Mouse (Mus musculus) bone marrow macrophage, adult 2 months (primary cell): ENCODE results near the gene Nrxn1.

Source experiments
- CTCF ChIP-seq: IDR thresholded peaks from 2 replicates; pipeline ENCODE4 v1.5.1; 2012; ENCODE audit warnings: low read depth, mild to moderate bottlenecking, low read length, moderate library complexity
- POLR2A ChIP-seq: IDR thresholded peaks from 2 replicates; pipeline ENCODE4 v1.6.1; 2012; ENCODE audit warnings: mild to moderate bottlenecking, low read depth, low read length, borderline replicate concordance

GRCm38 (mm10) chr17:90396357-90396756, 696.5 kb downstream of the Nrxn1 start:
- TF ChIP-seq CTCF (no peak), POLR2A (no peak)
